Mouse (Mus musculus) kidney, adult 18-20 months (tissue): ENCODE results near the gene Myo1e.

ENCODE experiments used
- DNase-seq: peaks from one replicate; pipeline ENCODE4 v3.0.0; 2021

Gene Myo1e

GRCm38 (mm10) chr9:70207151-70207831 is at the start of gene Myo1e:
Gene Myo1e (plus strand): TSS chr9:70207350.
- peak; percentile 95 for DNase-seq

DNA sequence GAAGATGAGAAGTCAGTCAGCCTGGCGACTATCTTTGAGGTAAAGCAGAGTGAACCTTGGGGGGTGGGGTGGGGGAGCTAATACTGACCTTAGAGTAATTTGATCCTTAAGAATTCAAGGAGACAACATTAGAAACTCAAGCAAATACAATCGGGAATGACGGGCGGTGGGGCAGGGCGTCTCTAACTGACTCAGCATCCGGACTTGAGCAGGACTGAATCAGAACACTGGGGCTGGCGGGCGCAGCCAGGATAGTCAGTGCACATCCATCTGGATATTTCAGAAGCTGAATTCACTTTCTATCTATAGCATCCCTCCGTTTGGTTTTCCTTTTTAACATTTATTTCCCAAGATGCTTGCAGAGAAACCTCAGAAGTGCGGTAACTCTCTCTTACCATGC is 47.1 kb upstream of the Myo1e start:
- DNase-seq: no peak

- DNase-seq: no peak
These were observed 38.2 kb upstream of the Myo1e start for GRCm38 (mm10) chr9:70168973-70169372.

DNA sequence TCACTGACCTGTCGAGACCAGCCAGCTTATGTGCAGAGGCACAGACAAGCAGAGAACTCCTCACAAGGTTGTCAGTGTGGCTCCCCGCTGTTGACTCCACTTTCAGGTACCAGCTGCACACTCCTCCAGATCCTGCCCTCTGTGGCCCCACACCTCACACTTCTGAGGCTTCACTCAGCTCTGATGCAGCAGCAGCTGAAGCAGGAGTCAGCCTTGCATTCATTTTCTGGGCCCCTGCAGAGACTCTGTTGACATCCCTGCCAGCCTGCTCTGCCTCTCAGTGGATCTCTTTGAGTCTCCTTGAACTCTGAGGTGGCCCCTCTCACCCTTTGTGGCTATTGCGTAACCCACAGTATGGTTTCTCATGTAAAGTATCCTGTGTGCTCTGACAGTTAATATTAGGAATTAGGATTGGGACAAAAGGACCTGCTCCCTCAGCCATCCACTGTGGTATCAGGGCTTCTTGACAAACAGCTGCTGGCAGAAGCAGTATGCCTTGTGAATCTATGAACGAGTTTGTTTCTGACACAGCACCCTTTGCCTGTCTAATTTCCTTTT is 32.8 kb upstream of the Myo1e start:
- DNase-seq: no peak

- no peak for DNase-seq
These were observed 32.3 kb upstream of the Myo1e start for GRCm38 (mm10) chr9:70174896-70175295.

- no peak for DNase-seq
These were observed 30.9 kb upstream of the Myo1e start for GRCm38 (mm10) chr9:70176291-70176690.

DNA sequence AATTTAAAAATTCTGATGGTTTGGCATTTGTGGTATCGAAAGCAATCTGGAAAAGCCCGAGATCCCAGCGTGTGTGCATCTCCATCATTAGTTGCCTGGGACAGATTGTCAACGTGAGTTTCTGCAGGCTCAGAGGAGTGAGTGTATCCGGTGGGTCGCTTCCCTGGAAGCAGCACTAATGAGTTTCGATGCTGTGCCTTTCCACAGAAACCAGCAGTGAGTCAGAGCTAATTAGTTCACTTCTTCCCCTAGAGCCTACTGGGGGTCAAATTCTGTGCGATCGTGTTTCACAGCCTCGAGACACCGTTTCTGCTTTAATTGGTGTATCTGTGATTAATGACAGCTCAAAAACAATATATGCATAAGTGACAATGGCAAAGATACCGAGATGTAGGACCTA is 25.4 kb upstream of the Myo1e start:
- no peak for DNase-seq

GRCm38 (mm10) chr9:70182639-70183038 is 24.5 kb upstream of the Myo1e start:
- no peak for DNase-seq

GRCm38 (mm10) chr9:70192336-70192735 is 14.8 kb upstream of the Myo1e start:
- DNase-seq: no peak

DNA sequence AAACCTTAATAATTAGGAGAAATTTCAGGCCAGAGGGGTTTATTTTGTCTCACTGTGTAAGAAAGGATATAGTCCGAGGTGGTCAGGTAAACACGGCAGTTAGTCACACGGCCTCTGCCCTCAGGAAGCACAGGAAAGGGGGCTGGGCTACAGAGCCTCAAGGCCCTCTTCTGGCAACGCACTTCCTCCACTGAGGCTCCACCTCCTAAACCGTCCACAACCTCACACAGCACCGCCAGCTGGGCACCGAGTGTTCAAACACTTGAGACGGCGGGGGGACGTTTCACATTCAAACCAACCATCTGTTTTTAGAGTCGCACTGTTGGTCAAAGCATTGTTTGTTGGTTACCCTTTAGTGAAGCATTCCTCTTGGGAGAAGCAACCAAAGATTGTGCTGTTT is 12.5 kb upstream of the Myo1e start:
- DNase-seq: no peak

GRCm38 (mm10) chr9:70196956-70197659 is 10.0 kb upstream of the Myo1e start:
- DNase-seq: no peak

GRCm38 (mm10) chr9:70197992-70198391 is 9.2 kb upstream of the Myo1e start:
- DNase-seq: no peak

DNA sequence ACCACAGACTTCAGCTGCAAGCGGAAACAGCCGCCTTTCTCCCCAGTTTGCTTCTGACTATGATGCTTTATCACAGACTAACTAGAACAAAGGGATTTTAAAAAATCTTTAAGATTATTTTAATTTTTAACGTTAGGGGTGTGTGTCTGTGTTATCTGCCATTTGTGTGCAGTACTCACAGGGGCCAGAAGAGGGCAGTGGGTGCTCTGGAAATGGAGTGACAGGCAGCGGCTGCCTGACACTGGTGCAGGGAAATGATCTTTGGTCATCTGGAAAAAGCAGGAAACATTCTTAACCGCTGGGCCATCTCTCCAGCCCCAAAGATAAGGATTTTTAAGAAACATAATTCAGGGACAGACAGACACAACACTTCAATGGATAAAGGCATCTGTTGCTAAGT is 4.4 kb upstream of the Myo1e start:
- peak; percentile 72 for DNase-seq

GRCm38 (mm10) chr9:70203267-70204076 is 3.7 kb upstream of the Myo1e start:
- DNase-seq: no peak

GRCm38 (mm10) chr9:70207981-70208521 is 901 bp downstream of the Myo1e start:
- peak; percentile 73 for DNase-seq

- DNase-seq: peak; percentile 21
These were observed 1.6 kb downstream of the Myo1e start for GRCm38 (mm10) chr9:70208751-70209150.

DNA sequence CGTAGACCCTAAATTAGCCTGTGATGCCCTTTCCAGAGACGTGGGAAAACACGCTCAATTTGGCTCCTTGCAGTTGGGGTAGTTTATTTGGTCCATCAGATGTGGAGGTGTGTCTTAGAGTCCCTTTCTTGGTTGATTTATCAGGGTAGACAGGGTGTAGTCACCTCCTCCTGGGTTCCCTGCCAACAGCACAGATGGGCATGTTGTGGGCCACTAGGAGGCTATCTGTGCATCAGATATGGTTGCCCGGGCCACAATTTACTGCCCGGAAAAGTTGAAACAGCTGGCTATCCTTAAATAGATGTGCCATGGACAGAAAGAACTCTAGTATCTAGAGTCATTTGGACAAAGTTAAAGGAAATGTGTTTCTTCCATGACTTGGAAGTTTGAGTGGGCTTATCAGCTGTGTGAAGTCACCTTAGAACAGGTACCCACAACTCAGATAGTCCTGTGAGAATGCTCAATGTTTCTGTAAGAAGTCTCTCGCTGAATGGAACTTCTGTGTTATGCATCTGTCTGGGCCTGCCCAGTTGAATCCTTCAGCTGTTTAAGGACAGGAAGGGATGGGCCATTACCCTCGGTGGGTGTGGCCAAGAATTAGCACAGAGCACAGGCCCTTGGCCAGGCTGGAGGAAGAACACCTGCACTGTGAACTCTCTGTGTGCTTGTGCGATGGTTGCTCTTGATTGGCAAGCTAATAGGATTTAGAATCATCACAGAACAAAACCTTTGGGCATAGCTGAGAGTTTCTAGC is 2.3 kb downstream of the Myo1e start:
- DNase-seq: peak; percentile 67

- DNase-seq: no peak
These were observed 4.5 kb downstream of the Myo1e start for GRCm38 (mm10) chr9:70211638-70212037.

DNA sequence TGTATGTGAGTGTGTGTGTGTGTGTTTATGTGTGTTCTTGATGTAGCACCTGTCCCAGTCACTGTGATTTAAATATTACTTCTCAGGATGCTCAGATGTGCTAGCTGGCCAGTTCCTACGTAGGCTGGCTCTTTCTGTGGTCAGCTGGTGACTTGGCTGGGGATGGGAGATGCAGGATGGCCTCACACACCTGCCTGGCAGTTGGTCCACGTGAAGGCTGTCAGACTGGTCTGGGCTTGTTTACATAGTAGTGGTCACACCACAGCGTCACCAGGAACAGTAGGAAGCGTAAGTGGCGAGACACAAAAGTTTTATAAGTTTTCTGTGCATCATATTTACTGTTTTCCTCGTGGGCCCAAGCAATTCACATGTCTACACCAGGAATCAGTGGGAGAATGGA is 9.4 kb downstream of the Myo1e start:
- no peak for DNase-seq

DNA sequence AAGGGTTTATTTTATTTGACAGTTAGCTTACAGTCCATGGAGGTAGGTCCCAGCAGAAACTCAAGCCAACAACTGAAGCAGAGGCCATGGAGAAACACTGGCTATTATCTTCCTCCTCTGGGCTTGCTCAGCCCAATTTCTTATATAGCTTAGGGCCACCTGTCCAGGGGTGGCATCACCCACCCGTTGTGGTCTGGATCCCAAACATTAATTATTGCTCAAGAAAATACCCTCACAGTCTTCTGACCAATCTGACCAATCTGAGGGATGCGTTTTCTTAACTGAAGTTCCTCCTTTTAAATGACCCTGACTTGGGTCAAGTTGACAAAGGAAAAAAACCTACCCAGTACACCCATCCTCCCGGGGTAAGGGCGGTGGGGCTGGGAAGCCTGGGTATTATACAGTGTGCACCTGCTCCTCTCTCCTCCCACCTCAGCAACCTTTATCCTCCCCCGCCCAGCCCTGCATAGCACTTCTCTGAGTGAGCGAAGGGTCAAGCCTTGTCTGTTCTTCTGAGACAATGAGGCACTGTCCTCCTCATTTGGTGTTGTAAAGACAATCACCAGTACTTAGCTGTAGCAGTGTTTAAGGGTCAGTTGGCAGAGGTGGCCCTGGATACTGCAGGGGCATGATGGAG is 12.3 kb downstream of the Myo1e start:
- DNase-seq: no peak

- no peak for DNase-seq
These were observed 13.5 kb downstream of the Myo1e start for GRCm38 (mm10) chr9:70220461-70221170.
